7 mouse cellular contexts compared by ENCODE assay signal in the genomic region with DNA sequence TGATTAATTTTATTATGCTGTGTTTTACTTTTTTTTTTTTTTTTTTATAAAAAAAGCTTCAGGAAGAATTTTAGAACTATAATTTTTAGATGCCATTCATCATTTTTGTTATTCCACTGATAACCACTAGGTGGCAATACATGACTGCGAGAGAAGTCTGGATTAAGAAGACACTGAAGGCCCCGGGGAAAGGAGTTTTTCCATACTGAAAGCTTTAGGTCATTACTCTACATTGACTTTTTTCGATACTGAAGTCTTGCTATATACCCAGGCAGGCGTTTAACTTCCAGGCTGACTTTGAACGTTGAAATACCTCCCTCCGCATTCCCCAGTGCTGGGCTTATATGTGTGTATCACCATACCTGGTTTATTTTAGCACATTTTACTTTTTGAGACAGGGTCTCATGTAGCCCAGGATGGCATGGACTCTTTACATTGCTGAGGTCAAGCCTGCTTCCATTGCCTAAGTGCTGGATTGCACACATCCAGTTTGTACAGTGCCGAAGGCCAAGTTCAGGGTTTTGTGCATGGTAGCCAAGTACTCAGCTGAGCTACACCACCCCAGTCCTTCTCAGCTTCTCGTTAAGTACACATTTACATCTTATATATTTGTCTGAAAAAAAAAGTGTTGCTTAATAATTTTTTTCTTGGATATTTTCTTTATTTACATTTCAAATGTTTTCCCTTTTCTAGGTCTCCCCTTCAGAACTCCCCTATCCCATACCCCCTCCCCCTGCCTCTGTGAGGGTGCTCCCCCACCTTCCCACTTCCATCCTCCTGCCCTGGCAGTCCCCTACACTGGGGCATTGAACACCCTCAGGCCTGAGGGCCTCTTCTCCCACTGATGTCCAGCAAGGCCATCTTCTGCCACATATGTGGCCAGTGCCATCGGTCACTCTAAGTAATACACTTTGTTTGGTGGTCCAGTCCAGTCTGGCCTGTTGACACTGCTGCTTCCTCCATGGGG. TPM values are rescaled to one million over a fixed set of nuclear protein-coding genes. Genes with fewer than 3 reads are reported as not detected.
DNase-seq lines count a peak whose midpoint lies in the region; ATAC-seq and TF ChIP-seq lines count a peak whose summit lies in the region.

No protein-coding gene starts in this region.

- WGBS in lung, adult 2 months: 44% methylated on average over 9 of the region's 9 CpGs
- WGBS in stomach, embryonic 16.5 days: 44% methylated on average over 9 of the region's 9 CpGs

- H3K36me3 ChIP-seq in stomach, embryonic 16.5 days (ENCODE audit: control insufficient read depth, insufficient read depth, low read length): 0 out of 2 replicates have a peak, but pooled peaks cover 4% of the 10 kb centered on the region

- DNase-seq in layer of hippocampus, adult 2 months (ENCODE audit: low spot score in 2 of 2): peak in 1 of 2 experiments; percentile 34
- no peak for DNase-seq in layer of hippocampus, adult 8-10 months (ENCODE audit: low spot score in 2 of 2)
- peak; percentile 46 for DNase-seq in Muller cell, postnatal 12 days (ENCODE audit: inconsistent ontology term)
- peak; percentile 15 for DNase-seq in lung, adult 2 months
- DNase-seq in spleen, adult 12 weeks (ENCODE audit: low spot score): no peak

- H3K4me1 ChIP-seq in cortical plate, adult 2 months (ENCODE audit: control insufficient read depth, insufficient read depth, low read length): no peaks in the 10 kb centered on the region
- H3K4me1 ChIP-seq in lung, adult 2 months (ENCODE audit: control insufficient read depth, insufficient read depth, low read length): no peaks in the 10 kb centered on the region
- no peaks in the 10 kb centered on the region for H3K4me1 ChIP-seq in stomach, embryonic 16.5 days (ENCODE audit: control insufficient read depth, insufficient read depth, low read length)

- H3K27ac ChIP-seq in layer of hippocampus, adult 2 months: no peak overlapping the region
- H3K27ac ChIP-seq in cortical plate, adult 2 months (ENCODE audit: insufficient read depth, low read length): no peak overlapping the region
- no peak overlapping the region for H3K27ac ChIP-seq in stomach, embryonic 16.5 days (ENCODE audit: low read length)

- no peaks in the 10 kb centered on the region for H3K27me3 ChIP-seq in stomach, embryonic 16.5 days (ENCODE audit: control insufficient read depth, insufficient read depth, low read length)

- no peaks in the 10 kb centered on the region for H3K9me3 ChIP-seq in stomach, embryonic 16.5 days (replicated peaks; ENCODE audit: control insufficient read depth, low read length)

- no peak overlapping the region for H3K4me3 ChIP-seq in layer of hippocampus, adult 2 months
- no peak overlapping the region for H3K4me3 ChIP-seq in cortical plate, adult 2 months (ENCODE audit: insufficient read depth, low read length)
- no peak overlapping the region for H3K4me3 ChIP-seq in lung, adult 2 months (replicated peaks; ENCODE audit: extremely low read depth, low read depth, low read length)
- H3K4me3 ChIP-seq in stomach, embryonic 16.5 days (replicated peaks; ENCODE audit: low read length): no peak overlapping the region

- no peak for TF ChIP-seq POLR2A in cortical plate, adult 2 months (IDR thresholded peaks at IDR 0.05; ENCODE audit: extremely low read depth, insufficient read depth, low read length)
- TF ChIP-seq POLR2A in lung, adult 2 months (IDR thresholded peaks at IDR 0.05; ENCODE audit: borderline replicate concordance, extremely low read depth, low read depth, low read length): no peak

- H3K4me2 ChIP-seq in stomach, embryonic 16.5 days (ENCODE audit: low read depth, low read length): no peak overlapping the region

- peak; percentile 89 for TF ChIP-seq CTCF in layer of hippocampus, adult 2 months (conservative IDR thresholded peaks at IDR 0.05)
- TF ChIP-seq CTCF in cortical plate, adult 2 months (IDR thresholded peaks at IDR 0.05; ENCODE audit: extremely low read depth, insufficient read depth, low read length): peak; percentile 37; the same call in 1 of the 2 replicates
- TF ChIP-seq CTCF in lung, adult 2 months (IDR thresholded peaks at IDR 0.05; ENCODE audit: insufficient read depth, low read length): peak; percentile 16; the same call in 1 of the 2 replicates

- ATAC-seq in stomach, embryonic 16.5 days (ENCODE audit: insufficient read depth, low FRiP score): 0 out of 2 replicates have a peak, but pooled peaks have one; percentile 29

- H3K9ac ChIP-seq in stomach, embryonic 16.5 days (ENCODE audit: low read length): no peak overlapping the region

RNA-seq across cellular contexts. Expression of a gene that starts 15.7 kb away (rescaled TPM):
- 10 to 100 TPM; 31.1 to 33.9 TPM for total RNA-seq in layer of hippocampus, adult 2 months (2021)
- total RNA-seq in layer of hippocampus, adult 8-10 months (2022): 10 to 100 TPM; 30.2 to 32.4 (median 30.9) TPM
- 15.7 and 18.5 TPM in 2 replicates for polyA plus RNA-seq in cortical plate, adult 2 months (2012; rRNA removed)
- 7.6 and 9.1 TPM in 2 replicates for polyA plus RNA-seq in lung, adult 2 months (2012; rRNA removed)
- 17.7 and 18.8 TPM in 2 replicates for polyA plus RNA-seq in stomach, embryonic 16.5 days (2015; fragmentation: Nextera tagmentation; extraction: Ambion mirVana)

RNA-seq across cellular contexts. Expression of a gene that starts 32.1 kb away (rescaled TPM):
- total RNA-seq in layer of hippocampus, adult 2 months (2021): under 1 TPM; 0.29 to 0.44 TPM
- under 1 TPM in 3 of 4 experiments, not detected in 1; 0.20 to 0.34 (median 0.23) TPM for total RNA-seq in layer of hippocampus, adult 8-10 months (2022)
- polyA plus RNA-seq in cortical plate, adult 2 months (2012; rRNA removed): 0.31 and 0.36 TPM in 2 replicates
- 1.2 and 2.0 TPM in 2 replicates for polyA plus RNA-seq in lung, adult 2 months (2012; rRNA removed)
- polyA plus RNA-seq in stomach, embryonic 16.5 days (2015; fragmentation: Nextera tagmentation; extraction: Ambion mirVana): 3.6 and 4.0 TPM in 2 replicates

Comparison
In these comparisons a context has a peak if more than half of its experiments do, and no peak if none do; other contexts are left out.
1. DNase-seq: peak in Muller cell, postnatal 12 days (single experiment) and lung, adult 2 months (single experiment); none in layer of hippocampus, adult 8-10 months (0 of 2) and spleen, adult 12 weeks (single experiment).
2. CTCF ChIP-seq: peak in every context shown above with its lines; median percentile 89 in layer of hippocampus, adult 2 months; 37 in cortical plate, adult 2 months; 16 in lung, adult 2 months.